Mouse (Mus musculus): ENCODE measurements around the gene Dct. TPM values are rescaled to one million over a fixed set of nuclear protein-coding genes. Genes with fewer than 3 reads are reported as not detected.
A peak's percentile ranks its signal among the peaks of the same experiment; 100 is the strongest.

The Dct gene
- polyA plus RNA-seq, 1 experiment from 2014 or later, result 2.1 TPM

DNA sequence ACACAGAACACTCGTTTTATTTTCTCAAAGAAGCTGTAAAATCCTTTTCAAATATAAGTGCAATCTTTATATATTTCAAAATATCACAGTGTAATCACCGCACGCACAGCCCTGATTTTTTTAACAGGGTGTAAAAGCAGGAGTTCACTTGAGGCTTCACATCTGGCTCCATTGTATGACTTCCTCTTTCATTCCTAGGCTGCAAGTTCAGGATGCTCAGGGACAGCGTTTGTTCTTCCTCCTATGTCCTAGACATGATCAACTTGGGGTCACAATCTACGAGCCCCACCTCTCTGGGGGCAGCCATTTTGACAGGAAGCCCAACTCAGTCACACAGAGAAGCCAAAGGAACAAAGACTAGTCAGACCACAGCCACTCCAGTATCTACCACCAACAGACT is 32.7 kb downstream of the Dct start:
- no peaks in the 10 kb centered on the region for H3K4me1 ChIP-seq (ENCODE audit: control insufficient read depth, insufficient read depth, low read length)
- DNase-seq (ENCODE audit: low spot score, missing footprints) (no peak), ATAC-seq (ENCODE audit: low FRiP score) (no peak)
- H3K27ac ChIP-seq (ENCODE audit: low read depth, low read length), result no peak overlapping the region
- H3K4me3 ChIP-seq (ENCODE audit: low read depth, low read length), result no peak overlapping the region
- H3K27me3 ChIP-seq (ENCODE audit: control insufficient read depth, insufficient read depth, low read length), result no peaks in the 10 kb centered on the region; the same call in 1 of the 2 replicates
- 78% methylated on average over 5 of the region's 5 CpGs for WGBS
- no peaks in the 10 kb centered on the region for H3K9me3 ChIP-seq (ENCODE audit: control insufficient read depth, low read length)
- H3K36me3 ChIP-seq (ENCODE audit: control insufficient read depth, insufficient read depth, low read length), result no peaks in the 10 kb centered on the region
- H3K9ac ChIP-seq (ENCODE audit: low read length), result no peak overlapping the region
- H3K4me2 ChIP-seq, result no peak overlapping the region

DNA sequence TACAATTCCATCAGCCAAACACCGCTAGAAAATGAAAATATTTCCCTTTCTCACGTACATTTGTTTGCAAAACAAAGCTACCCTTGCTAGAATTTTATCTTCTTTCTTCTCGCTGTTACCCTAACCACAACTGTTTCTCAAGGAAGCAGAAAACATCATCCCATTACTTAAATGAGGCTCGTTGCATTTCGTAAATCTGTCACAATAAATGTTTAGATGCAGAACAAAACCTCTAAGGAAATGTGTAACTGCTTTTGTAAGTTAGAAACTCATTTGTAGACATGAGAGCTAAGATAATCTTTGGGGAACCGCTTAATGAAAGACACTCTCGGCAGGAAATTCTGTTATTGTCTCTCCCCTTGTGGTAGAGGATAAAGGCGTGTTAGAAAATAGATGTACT is 38.8 kb downstream of the Dct start:
- Histone ChIP-seq H3K4me3 (ENCODE audit: low read depth, low read length) (no peak overlapping the region), H3K27me3 (ENCODE audit: control insufficient read depth, insufficient read depth, low read length) (no peaks in the 10 kb centered on the region), H3K9ac (ENCODE audit: low read length) (no peak overlapping the region), H3K4me1 (ENCODE audit: control insufficient read depth, insufficient read depth, low read length) (no peaks in the 10 kb centered on the region), H3K4me2 (no peak overlapping the region), H3K9me3 (ENCODE audit: control insufficient read depth, low read length) (no peaks in the 10 kb centered on the region), H3K27ac (ENCODE audit: low read depth, low read length) (no peak overlapping the region), H3K36me3 (ENCODE audit: control insufficient read depth, insufficient read depth, low read length) (no peaks in the 10 kb centered on the region)
- whole genome bisulfite sequencing, result 84% methylated on average over 8 of the region's 8 CpGs
- no peak for ATAC-seq (ENCODE audit: low FRiP score)
- no peak for DNase-seq (ENCODE audit: low spot score, missing footprints)

DNA sequence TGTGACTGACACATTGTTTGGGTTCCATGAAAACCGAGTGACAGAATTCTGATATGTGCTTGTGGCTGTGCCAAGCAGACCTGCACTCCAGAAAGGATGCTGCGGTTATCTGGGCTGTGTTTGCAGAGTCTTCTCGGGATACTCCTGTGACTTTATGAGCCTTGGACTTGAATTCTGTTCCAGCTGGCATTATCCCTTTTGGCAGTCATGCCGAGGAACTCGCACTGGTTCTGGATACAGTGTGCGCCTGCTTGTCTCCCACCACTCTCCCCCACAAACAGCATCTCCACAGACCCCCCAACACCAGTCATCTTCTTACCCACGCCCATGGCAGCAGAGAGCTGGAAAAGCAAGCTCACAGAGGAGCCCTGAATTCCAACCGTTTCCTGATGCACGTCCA is 42.5 kb downstream of the Dct start:
- ATAC-seq (ENCODE audit: low FRiP score) (no peak), DNase-seq (ENCODE audit: low spot score, missing footprints) (no peak)
- Histone ChIP-seq H3K36me3 (ENCODE audit: control insufficient read depth, insufficient read depth, low read length) (no peaks in the 10 kb centered on the region), H3K4me2 (no peak overlapping the region), H3K27ac (ENCODE audit: low read depth, low read length) (no peak overlapping the region), H3K9me3 (ENCODE audit: control insufficient read depth, low read length) (no peaks in the 10 kb centered on the region), H3K4me1 (ENCODE audit: control insufficient read depth, insufficient read depth, low read length) (no peaks in the 10 kb centered on the region), H3K9ac (ENCODE audit: low read length) (no peak overlapping the region), H3K4me3 (ENCODE audit: low read depth, low read length) (no peak overlapping the region), H3K27me3 (ENCODE audit: control insufficient read depth, insufficient read depth, low read length) (no peaks in the 10 kb centered on the region)
- 83% methylated on average over 9 of the region's 9 CpGs for WGBS

GRCm38 (mm10) chr14:118005697-118006096 is 46.3 kb downstream of the Dct start:
- Histone ChIP-seq H3K4me2 (no peak overlapping the region), H3K9ac (ENCODE audit: low read length) (no peak overlapping the region), H3K4me1 (ENCODE audit: control insufficient read depth, insufficient read depth, low read length) (peaks cover 16% of the 10 kb centered on the region), H3K36me3 (ENCODE audit: control insufficient read depth, insufficient read depth, low read length) (no peaks in the 10 kb centered on the region), H3K4me3 (ENCODE audit: low read depth, low read length) (no peak overlapping the region), H3K9me3 (ENCODE audit: control insufficient read depth, low read length) (no peaks in the 10 kb centered on the region), H3K27ac (ENCODE audit: low read depth, low read length) (no peak overlapping the region), H3K27me3 (ENCODE audit: control insufficient read depth, insufficient read depth, low read length) (no peaks in the 10 kb centered on the region; the same call in 1 of the 2 replicates)
- 25% methylated on average over 5 of the region's 5 CpGs for WGBS
- peak; percentile 25 for ATAC-seq (ENCODE audit: low FRiP score)
- DNase-seq (ENCODE audit: low spot score, missing footprints), result peak; percentile 93

DNA sequence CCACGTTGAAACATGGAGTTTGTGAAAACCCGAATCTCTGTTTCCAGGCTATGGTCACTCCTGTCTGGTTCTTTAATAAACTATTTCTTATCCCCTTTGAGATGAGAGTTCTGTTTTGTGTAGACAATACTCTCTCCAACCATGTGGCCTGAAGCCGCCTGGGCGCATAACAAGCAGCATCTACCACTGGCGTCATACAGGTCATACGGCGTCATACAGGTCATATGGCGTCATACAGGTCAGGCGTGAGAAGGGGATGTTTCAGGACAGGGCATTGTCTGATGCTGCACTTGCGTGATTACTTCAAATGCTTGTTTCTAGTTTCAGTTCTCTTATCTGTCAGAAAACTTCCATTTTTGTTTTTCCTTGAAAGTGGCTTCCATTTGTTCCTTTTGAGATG is 47.6 kb downstream of the Dct start:
- Histone ChIP-seq H3K4me1 (ENCODE audit: control insufficient read depth, insufficient read depth, low read length) (peaks cover 16% of the 10 kb centered on the region), H3K27me3 (ENCODE audit: control insufficient read depth, insufficient read depth, low read length) (no peaks in the 10 kb centered on the region; the same call in 1 of the 2 replicates), H3K36me3 (ENCODE audit: control insufficient read depth, insufficient read depth, low read length) (no peaks in the 10 kb centered on the region), H3K27ac (ENCODE audit: low read depth, low read length) (no peak overlapping the region), H3K9ac (ENCODE audit: low read length) (no peak overlapping the region), H3K4me3 (ENCODE audit: low read depth, low read length) (no peak overlapping the region), H3K9me3 (ENCODE audit: control insufficient read depth, low read length) (no peaks in the 10 kb centered on the region), H3K4me2 (no peak overlapping the region)
- 87% methylated on average over 10 of the region's 10 CpGs for WGBS
- no peak for DNase-seq (ENCODE audit: low spot score, missing footprints)
- no peak for ATAC-seq (ENCODE audit: low FRiP score)

- H3K27me3 ChIP-seq (ENCODE audit: control insufficient read depth, insufficient read depth, low read length), result no peaks in the 10 kb centered on the region
- H3K27ac ChIP-seq (ENCODE audit: low read depth, low read length), result no peak overlapping the region
- H3K9me3 ChIP-seq (ENCODE audit: control insufficient read depth, low read length), result no peaks in the 10 kb centered on the region
- H3K9ac ChIP-seq (ENCODE audit: low read length), result no peak overlapping the region
- no peaks in the 10 kb centered on the region for H3K36me3 ChIP-seq (ENCODE audit: control insufficient read depth, insufficient read depth, low read length)
- WGBS, result 87% methylated on average over 6 of the region's 6 CpGs
- H3K4me3 ChIP-seq (ENCODE audit: low read depth, low read length), result no peak overlapping the region
- H3K4me2 ChIP-seq, result no peak overlapping the region
- DNase-seq (ENCODE audit: low spot score, missing footprints) (no peak), ATAC-seq (ENCODE audit: low FRiP score) (no peak)
- H3K4me1 ChIP-seq (ENCODE audit: control insufficient read depth, insufficient read depth, low read length), result no peaks in the 10 kb centered on the region; the same call in 1 of the 2 replicates
Measured at GRCm38 (mm10) chr14:117993845-117994244, 58.2 kb downstream of the Dct start.

DNA sequence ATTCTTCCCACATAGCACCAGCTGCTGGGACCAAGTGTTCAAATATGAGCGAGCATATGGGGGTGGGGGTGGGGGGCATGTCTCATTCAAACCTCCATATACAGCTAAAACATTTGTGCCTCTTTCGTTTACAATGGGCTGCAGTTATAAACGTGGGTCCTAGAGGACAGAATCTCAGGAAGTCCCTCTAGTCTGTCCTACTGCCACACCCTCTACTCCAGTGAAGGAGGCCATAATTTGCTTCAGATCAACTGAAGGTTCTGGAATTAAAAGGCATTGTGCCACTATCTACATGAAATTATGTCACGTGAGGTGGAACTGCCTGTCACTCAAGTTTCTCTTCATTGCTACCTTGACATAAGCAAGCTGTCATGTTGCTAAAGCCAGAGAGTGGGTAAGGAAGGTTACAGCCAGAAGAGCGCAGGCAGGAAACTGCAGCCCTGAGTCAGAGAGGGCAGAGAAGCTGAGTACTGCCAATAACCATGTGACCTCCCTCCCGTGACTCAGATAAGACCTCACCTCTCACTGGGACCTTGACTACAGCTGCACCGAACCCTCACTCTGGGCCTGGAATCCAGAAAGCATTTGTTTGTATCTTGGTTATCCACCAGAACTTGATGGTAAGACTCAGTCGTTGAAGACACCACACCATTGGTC is 59.3 kb downstream of the Dct start:
- H3K9me3 ChIP-seq (ENCODE audit: control insufficient read depth, low read length), result no peaks in the 10 kb centered on the region
- H3K27ac ChIP-seq (ENCODE audit: low read depth, low read length), result no peak overlapping the region
- DNase-seq (ENCODE audit: low spot score, missing footprints) (peak; percentile 10), ATAC-seq (ENCODE audit: low FRiP score) (0 out of 2 replicates have a peak, but pooled peaks have one; percentile 19)
- H3K4me3 ChIP-seq (ENCODE audit: low read depth, low read length), result no peak overlapping the region
- WGBS, result 83% methylated on average over 8 of the region's 8 CpGs
- H3K4me1 ChIP-seq (ENCODE audit: control insufficient read depth, insufficient read depth, low read length), result no peaks in the 10 kb centered on the region; the same call in 1 of the 2 replicates
- H3K27me3 ChIP-seq (ENCODE audit: control insufficient read depth, insufficient read depth, low read length), result no peaks in the 10 kb centered on the region
- H3K9ac ChIP-seq (ENCODE audit: low read length), result no peak overlapping the region
- no peak overlapping the region for H3K4me2 ChIP-seq
- no peaks in the 10 kb centered on the region for H3K36me3 ChIP-seq (ENCODE audit: control insufficient read depth, insufficient read depth, low read length)

GRCm38 (mm10) chr14:117990203-117990602 is 61.8 kb downstream of the Dct start:
- Histone ChIP-seq H3K4me3 (ENCODE audit: low read depth, low read length) (no peak overlapping the region), H3K4me1 (ENCODE audit: control insufficient read depth, insufficient read depth, low read length) (no peaks in the 10 kb centered on the region; the same call in 1 of the 2 replicates)
- no peak for ATAC-seq (ENCODE audit: low FRiP score)

GRCm38 (mm10) chr14:117988444-117988843 is 63.6 kb downstream of the Dct start:
- 88% methylated on average over 10 of the region's 10 CpGs for WGBS
- H3K9me3 ChIP-seq (ENCODE audit: control insufficient read depth, low read length), result no peaks in the 10 kb centered on the region

More at GRCm38 (mm10) chr14:117990203-117990602, 61.8 kb downstream of the Dct start:
- no peak for DNase-seq (ENCODE audit: low spot score, missing footprints)
- H3K27me3 ChIP-seq (ENCODE audit: control insufficient read depth, insufficient read depth, low read length), result no peaks in the 10 kb centered on the region
- H3K9me3 ChIP-seq (ENCODE audit: control insufficient read depth, low read length), result no peaks in the 10 kb centered on the region
- H3K9ac ChIP-seq (ENCODE audit: low read length), result no peak overlapping the region
- no peaks in the 10 kb centered on the region for H3K36me3 ChIP-seq (ENCODE audit: control insufficient read depth, insufficient read depth, low read length)
- H3K27ac ChIP-seq (ENCODE audit: low read depth, low read length), result no peak overlapping the region
- no peak overlapping the region for H3K4me2 ChIP-seq
- 86% methylated on average over 8 of the region's 8 CpGs for WGBS

More at GRCm38 (mm10) chr14:117988444-117988843, 63.6 kb downstream of the Dct start:
- Histone ChIP-seq H3K4me2 (no peak overlapping the region), H3K27me3 (ENCODE audit: control insufficient read depth, insufficient read depth, low read length) (no peaks in the 10 kb centered on the region), H3K4me1 (ENCODE audit: control insufficient read depth, insufficient read depth, low read length) (no peaks in the 10 kb centered on the region; the same call in 1 of the 2 replicates), H3K27ac (ENCODE audit: low read depth, low read length) (no peak overlapping the region), H3K4me3 (ENCODE audit: low read depth, low read length) (no peak overlapping the region), H3K9ac (ENCODE audit: low read length) (no peak overlapping the region), H3K36me3 (ENCODE audit: control insufficient read depth, insufficient read depth, low read length) (no peaks in the 10 kb centered on the region)
- DNase-seq (ENCODE audit: low spot score, missing footprints), result no peak
- ATAC-seq (ENCODE audit: low FRiP score), result no peak

Measured in midbrain, embryonic 11.5 days (tissue).